Mouse (Mus musculus): ENCODE measurements around the gene Scamp2.

DNA sequence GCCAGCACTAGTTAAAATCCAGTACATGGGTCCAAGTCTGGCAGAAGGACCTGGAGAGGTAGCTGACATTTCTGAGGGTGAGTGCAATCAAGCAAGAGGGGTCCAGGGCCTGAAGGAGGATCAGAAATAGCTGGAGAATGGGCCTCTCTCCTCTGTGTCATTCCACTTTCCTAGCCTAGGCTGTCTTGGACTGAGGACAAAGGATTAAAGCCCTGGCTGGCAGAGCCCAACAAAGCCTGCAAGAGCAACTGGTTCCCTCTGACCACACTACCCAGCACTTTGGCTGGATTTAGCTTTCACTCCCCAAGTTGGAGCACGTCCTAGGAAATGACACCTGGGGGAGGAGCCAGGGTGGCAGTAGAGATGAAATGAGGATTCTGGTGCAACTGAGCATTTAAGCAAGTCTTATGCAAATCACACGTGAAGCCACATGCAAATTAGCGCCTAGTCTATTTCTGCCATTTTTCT, 49.6 kb downstream of the Scamp2 start:
- no peak for TF ChIP-seq POLR2A (IDR thresholded peaks at IDR 0.05; ENCODE audit: insufficient read depth, low read depth, low read length)
- TF ChIP-seq CTCF (IDR thresholded peaks at IDR 0.05; ENCODE audit: insufficient read depth, low read depth, low read length) = no peak
